Comparison of ENCODE assay signal across 9 mouse cellular contexts in the genomic region with DNA sequence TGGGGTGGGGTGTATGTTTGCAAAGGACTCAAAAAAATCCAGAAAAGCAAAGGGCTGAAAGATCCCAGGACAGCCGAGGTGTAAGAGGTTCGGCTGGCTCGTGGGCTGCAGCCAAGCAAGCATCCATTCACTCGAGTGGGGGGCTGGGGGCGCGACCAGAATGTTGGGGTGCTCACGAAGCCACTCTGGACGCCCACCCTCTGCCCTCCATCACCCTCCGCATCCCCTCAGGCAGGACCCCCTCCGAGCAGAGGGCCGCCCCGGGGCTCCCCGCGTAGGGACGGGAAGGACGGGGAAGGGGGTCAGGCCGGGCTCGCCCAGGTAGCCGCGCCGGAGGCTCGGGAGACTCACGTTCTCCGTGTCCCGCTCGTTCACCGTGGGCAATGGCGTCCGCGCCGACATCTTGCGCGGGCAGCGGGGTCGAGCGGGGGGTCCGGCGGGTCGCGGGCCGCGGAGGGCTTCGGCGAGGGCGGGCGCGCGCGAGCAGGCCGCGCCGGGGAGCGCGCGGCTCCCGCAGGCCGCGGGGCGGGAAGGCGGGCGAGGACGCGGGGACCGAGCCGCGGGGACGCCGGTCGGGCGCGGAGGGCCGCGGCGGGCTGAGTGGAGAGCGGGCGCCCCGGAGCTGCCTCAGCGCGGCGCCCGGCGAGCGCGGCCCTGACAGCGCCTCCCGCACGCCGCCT. TPM values are rescaled to one million over a fixed set of nuclear protein-coding genes. Genes with fewer than 3 reads are reported as not detected.
DNase-seq lines count a peak whose midpoint lies in the region; ATAC-seq and TF ChIP-seq lines count a peak whose summit lies in the region.
"Had no signal": no experiment of that assay in that cellular context is flagged by ENCODE, and none has a peak within 500 bp of the region (broad histone marks: within the 10 kb centered on the region; RNA-seq: fewer than 3 reads in every experiment).

A gene (minus strand): TSS at position 500 of the 680 bp plus-strand sequence.

- peaks cover 5% of the 10 kb centered on the region for H3K27me3 ChIP-seq in heart, adult 2 months (ENCODE audit: control insufficient read depth, insufficient read depth, low read length)
- H3K27me3 ChIP-seq in heart, embryonic 15.5 days, result peaks cover 9% of the 10 kb centered on the region; the same call in 1 of the 2 replicates
- no peaks in the 10 kb centered on the region for H3K27me3 ChIP-seq in midbrain, embryonic 15.5 days (replicated peaks)
- H3K27me3 ChIP-seq: CH12.LX had no signal

- no peak for TF ChIP-seq POLR2A in heart, adult 2 months (IDR thresholded peaks at IDR 0.05; ENCODE audit: insufficient read depth, low read depth, low read length)

- DNase-seq in heart, adult 2 months, result peak; percentile 13 to 51
- no peak for DNase-seq in heart, adult 8-10 months (ENCODE audit: low spot score)
- peak; percentile 35 for DNase-seq in R1 (ENCODE audit: low read depth, low spot score)
- peak; percentile 19 for DNase-seq in embryo, embryonic 10 days (ENCODE audit: low spot score)
- DNase-seq in left cerebral cortex, adult 8-10 months (ENCODE audit: low spot score in 2 of 2), result peak in 1 of 2 experiments; percentile 24
- DNase-seq in yolk sac, embryonic 10.5 days (ENCODE audit: low spot score), result peak; percentile 24

- H3K9ac ChIP-seq in heart, adult 2 months (ENCODE audit: low read depth, low read length), result peak within 1 kb of the TSS; percentile 94
- peak within 1 kb of the TSS; percentile 76 for H3K9ac ChIP-seq in heart, embryonic 15.5 days
- H3K9ac ChIP-seq in midbrain, embryonic 15.5 days, result peak within 1 kb of the TSS; percentile 99

- H3K4me1 ChIP-seq in heart, adult 2 months (ENCODE audit: control insufficient read depth, insufficient read depth, low read length), result no peaks in the 10 kb centered on the region
- peaks cover 24% of the 10 kb centered on the region for H3K4me1 ChIP-seq in heart, embryonic 15.5 days (replicated peaks)
- H3K4me1 ChIP-seq in midbrain, embryonic 15.5 days, result peaks cover 26% of the 10 kb centered on the region

- intact Hi-C loops in heart, adult 2 months (cut with DNase I), result no loop called here

- H3K79me2 ChIP-seq in heart, adult 2 months (replicated peaks; ENCODE audit: control insufficient read depth, insufficient read depth, low read length), result no peaks in the 10 kb centered on the region

- WGBS in heart, adult 2 months, result 4% methylated on average over 88 of the region's 88 CpGs
- 1% methylated on average over 76 of the region's 88 CpGs for WGBS in heart, embryonic 15.5 days
- WGBS in midbrain, embryonic 15.5 days, result 0% methylated on average over 57 of the region's 88 CpGs

- peak within 1 kb of the TSS; percentile 83 for H3K4me2 ChIP-seq in heart, embryonic 15.5 days
- peak within 1 kb of the TSS; percentile 77 for H3K4me2 ChIP-seq in midbrain, embryonic 15.5 days

- H3K4me3 ChIP-seq in heart, adult 2 months, result peak within 1 kb of the TSS; percentile 62
- H3K4me3 ChIP-seq in heart, embryonic 15.5 days, result peak within 1 kb of the TSS; percentile 77
- peak within 1 kb of the TSS; percentile 99 for H3K4me3 ChIP-seq in midbrain, embryonic 15.5 days

- ATAC-seq in heart, embryonic 15.5 days (replicated peaks; ENCODE audit: insufficient number of reproducible peaks, insufficient read depth, low FRiP score, low read depth), result 0 out of 2 replicates have a peak, but pooled peaks have one; percentile 26
- peak; percentile 69 for ATAC-seq in midbrain, embryonic 15.5 days (replicated peaks)

- no peaks in the 10 kb centered on the region for H3K9me3 ChIP-seq in heart, embryonic 15.5 days (replicated peaks)
- no peaks in the 10 kb centered on the region for H3K9me3 ChIP-seq in midbrain, embryonic 15.5 days

- H3K36me3 ChIP-seq in heart, adult 2 months (ENCODE audit: control insufficient read depth, insufficient read depth, low read length), result no peaks in the 10 kb centered on the region
- no peaks in the 10 kb centered on the region for H3K36me3 ChIP-seq in heart, embryonic 15.5 days
- no peaks in the 10 kb centered on the region for H3K36me3 ChIP-seq in midbrain, embryonic 15.5 days (replicated peaks)

- no peak for TF ChIP-seq CTCF in heart, adult 2 months (IDR thresholded peaks at IDR 0.05)

- TF ChIP-seq EP300 in heart, adult 2 months (IDR thresholded peaks at IDR 0.05; ENCODE audit: insufficient read depth, low read depth, low read length), result no peak

- H3K27ac ChIP-seq in heart, adult 2 months, result peak within 1 kb of the TSS; percentile 39; the same call in 1 of the 2 replicates
- H3K27ac ChIP-seq in heart, embryonic 15.5 days, result peak within 1 kb of the TSS; percentile 31
- peak within 1 kb of the TSS; percentile 96 for H3K27ac ChIP-seq in midbrain, embryonic 15.5 days

RNA-seq across cellular contexts. Expression of the gene that starts here (rescaled TPM):
- total RNA-seq in heart, adult 2 months (2021), result 1 to 10 TPM; 6.7 to 7.8 TPM
- polyA plus RNA-seq in heart, adult 2 months (2012; rRNA removed), result 3.3 and 4.9 TPM in 2 replicates
- 1 to 10 TPM; 8.0 to 9.2 (median 8.6) TPM for total RNA-seq in heart, adult 8-10 months (2022)
- polyA plus RNA-seq in heart, embryonic 15.5 days (2015; fragmentation: Nextera tagmentation; extraction: Ambion mirVana), result 1.9 and 2.1 TPM in 2 replicates
- 10 to 100 TPM; 73.2 to 89.2 (median 79.5) TPM for total RNA-seq in left cerebral cortex, adult 8-10 months (2022)
- 15.8 and 17.3 TPM in 2 replicates for polyA plus RNA-seq in midbrain, embryonic 15.5 days (2015; fragmentation: Nextera tagmentation; extraction: Ambion mirVana)
- total RNA-seq: CH12.LX had no signal

Comparison
In these comparisons a context has a peak if more than half of its experiments do, and no peak if none do; other contexts are left out.
1. RNA of the gene that starts here (total RNA-seq): 73.2 to 89.2 TPM in left cerebral cortex, adult 8-10 months; 8.0 to 9.2 TPM in heart, adult 8-10 months and 6.7 to 7.8 TPM in heart, adult 2 months; every median in the first group is over 4 times any median in the second.
2. H3K27ac ChIP-seq: peak in every context shown above with its lines; median percentile 96 in midbrain, embryonic 15.5 days; 39 in heart, adult 2 months; 31 in heart, embryonic 15.5 days.
3. Peak in every context shown above with its lines, with median percentiles within 50 percentile points of each other: H3K4me3 ChIP-seq and H3K9ac ChIP-seq.